Comparison of ENCODE assay signal across 19 mouse cellular contexts in genomic region chr5:103174607-103175006, GRCm38 (mm10). TPM values are rescaled to one million over a fixed set of nuclear protein-coding genes. Genes with fewer than 3 reads are reported as not detected.
DNase-seq lines count a peak whose midpoint lies in the region; ATAC-seq and TF ChIP-seq lines count a peak whose summit lies in the region.
"Had no signal": no experiment of that assay in that cellular context is flagged by ENCODE, and none has a peak within 500 bp of the region (broad histone marks: within the 10 kb centered on the region; RNA-seq: fewer than 3 reads in every experiment).

No protein-coding gene starts in this region.

- no peak overlapping the region for H3K4me2 ChIP-seq in kidney, embryonic 15.5 days
- H3K4me2 ChIP-seq in hindbrain, embryonic 11.5 days (replicated peaks; ENCODE audit: low read depth, low read length), result no peak overlapping the region
- H3K4me2 ChIP-seq: embryonic facial prominence, embryonic 15.5 days; heart, embryonic 13.5 days; hindbrain, embryonic 15.5 days; liver, embryonic 12.5 days; midbrain, embryonic 12.5 days; neural tube, embryonic 13.5 days; stomach, embryonic 15.5 days had no signal

- WGBS in kidney, embryonic 15.5 days, result 77% methylated on average over 7 of the region's 7 CpGs
- 66% methylated on average over 7 of the region's 7 CpGs for WGBS in hindbrain, embryonic 11.5 days

- no peaks in the 10 kb centered on the region for H3K9me3 ChIP-seq in kidney, embryonic 15.5 days (replicated peaks)
- no peaks in the 10 kb centered on the region for H3K9me3 ChIP-seq in hindbrain, embryonic 11.5 days (ENCODE audit: control insufficient read depth, low read length)
- H3K9me3 ChIP-seq: embryonic facial prominence, embryonic 15.5 days; hindbrain, embryonic 15.5 days; liver, embryonic 12.5 days; stomach, embryonic 15.5 days had no signal

- DNase-seq in layer of hippocampus, adult 11-12 months (ENCODE audit: low spot score), result peak; percentile 64
- no peak for DNase-seq in layer of hippocampus, postnatal 25 days (ENCODE audit: extremely low spot score in 1 of 2, low spot score in 1 of 2)
- peak; percentile 45 to 76 for DNase-seq in frontal cortex, postnatal 10 days (ENCODE audit: low spot score in 2 of 2)
- DNase-seq in left cerebral cortex, adult 2 months (ENCODE audit: extremely low spot score in 1 of 2, low spot score in 2 of 2), result peak; percentile 67 to 73
- peak; percentile 87 to 88 for DNase-seq in right cerebral cortex, adult 2 months (ENCODE audit: low spot score in 2 of 2)
- DNase-seq in heart, adult 9 months (ENCODE audit: low spot score in 2 of 2), result no peak
- DNase-seq in hindbrain, embryonic 11.5 days (ENCODE audit: low spot score), result no peak
- DNase-seq: cerebellum, adult 9-11 months; kidney, adult 2 months; lung, postnatal 10 days had no signal

- H3K36me3 ChIP-seq in kidney, embryonic 15.5 days, result no peaks in the 10 kb centered on the region
- H3K36me3 ChIP-seq in hindbrain, embryonic 11.5 days (ENCODE audit: control insufficient read depth, insufficient read depth, low read length), result no peaks in the 10 kb centered on the region
- H3K36me3 ChIP-seq: embryonic facial prominence, embryonic 15.5 days; heart, embryonic 13.5 days; hindbrain, embryonic 15.5 days; liver, embryonic 12.5 days; midbrain, embryonic 12.5 days; stomach, embryonic 15.5 days had no signal

- H3K27ac ChIP-seq in left cerebral cortex, adult 2 months, result peak overlapping the region; percentile 68
- H3K27ac ChIP-seq in kidney, embryonic 15.5 days, result no peak overlapping the region
- no peak overlapping the region for H3K27ac ChIP-seq in hindbrain, embryonic 11.5 days (ENCODE audit: low read depth, low read length)
- H3K27ac ChIP-seq: embryonic facial prominence, embryonic 15.5 days; heart, embryonic 13.5 days; hindbrain, embryonic 15.5 days; liver, embryonic 12.5 days; midbrain, embryonic 12.5 days; neural tube, embryonic 13.5 days; stomach, embryonic 15.5 days had no signal

- H3K4me3 ChIP-seq in left cerebral cortex, adult 2 months, result no peak overlapping the region
- no peak overlapping the region for H3K4me3 ChIP-seq in kidney, embryonic 15.5 days (replicated peaks)
- H3K4me3 ChIP-seq in hindbrain, embryonic 11.5 days (ENCODE audit: low read depth, low read length), result no peak overlapping the region
- H3K4me3 ChIP-seq: embryonic facial prominence, embryonic 15.5 days; heart, embryonic 13.5 days; hindbrain, embryonic 15.5 days; liver, embryonic 12.5 days; midbrain, embryonic 12.5 days; neural tube, embryonic 13.5 days; stomach, embryonic 15.5 days had no signal

- H3K9ac ChIP-seq in kidney, embryonic 15.5 days, result no peak overlapping the region
- H3K9ac ChIP-seq in hindbrain, embryonic 11.5 days (ENCODE audit: low read depth, low read length), result no peak overlapping the region
- H3K9ac ChIP-seq: embryonic facial prominence, embryonic 15.5 days; heart, embryonic 13.5 days; hindbrain, embryonic 15.5 days; liver, embryonic 12.5 days; midbrain, embryonic 12.5 days; neural tube, embryonic 13.5 days; stomach, embryonic 15.5 days had no signal

- no peaks in the 10 kb centered on the region for H3K27me3 ChIP-seq in kidney, embryonic 15.5 days
- no peaks in the 10 kb centered on the region for H3K27me3 ChIP-seq in hindbrain, embryonic 11.5 days (ENCODE audit: control insufficient read depth, insufficient read depth, low read length)
- H3K27me3 ChIP-seq: embryonic facial prominence, embryonic 15.5 days; heart, embryonic 13.5 days; hindbrain, embryonic 15.5 days; liver, embryonic 12.5 days; midbrain, embryonic 12.5 days; neural tube, embryonic 13.5 days; stomach, embryonic 15.5 days had no signal

- H3K4me1 ChIP-seq in kidney, embryonic 15.5 days, result no peaks in the 10 kb centered on the region
- H3K4me1 ChIP-seq in hindbrain, embryonic 11.5 days (replicated peaks; ENCODE audit: control insufficient read depth, insufficient read depth, low read length), result no peaks in the 10 kb centered on the region
- H3K4me1 ChIP-seq: embryonic facial prominence, embryonic 15.5 days; liver, embryonic 12.5 days; stomach, embryonic 15.5 days had no signal

- ATAC-seq in kidney, embryonic 15.5 days (replicated peaks; ENCODE audit: low FRiP score), result no peak
- no peak for ATAC-seq in hindbrain, embryonic 11.5 days (ENCODE audit: low FRiP score)
- ATAC-seq: activated CD4-positive, CD25-positive, alpha-beta regulatory T cell, adult 4 months; liver, embryonic 12.5 days had no signal

- no peak for TF ChIP-seq CTCF in left cerebral cortex, adult 2 months (IDR thresholded peaks at IDR 0.05)

- intact Hi-C loops in left cerebral cortex, adult 2 months (cut with DNase I), result no loop called here

RNA-seq across cellular contexts. Expression of gene Mapk10, which starts 36.5 kb away (rescaled TPM):
- 100 to 1,000 TPM; 423 to 463 TPM for total RNA-seq in layer of hippocampus, postnatal 25 days (2021)
- total RNA-seq in left cerebral cortex, adult 2 months (2021), result 100 to 1,000 TPM; 475 to 532 TPM
- polyA plus RNA-seq in kidney, embryonic 15.5 days (2015; fragmentation: Nextera tagmentation; extraction: Ambion mirVana), result 0.82 and 1.8 TPM in 2 replicates
- 67.7 and 72.2 TPM in 2 replicates for polyA plus RNA-seq in hindbrain, embryonic 11.5 days (2014; fragmentation: Nextera tagmentation; extraction: Ambion mirVana)

Comparison
In these comparisons a context has a peak if more than half of its experiments do, and no peak if none do; other contexts are left out.
1. DNase-seq: peak in layer of hippocampus, adult 11-12 months (single experiment), frontal cortex, postnatal 10 days (2 of 2), left cerebral cortex, adult 2 months (2 of 2) and right cerebral cortex, adult 2 months (2 of 2); none in layer of hippocampus, postnatal 25 days (0 of 2), heart, adult 9 months (0 of 2) and hindbrain, embryonic 11.5 days (single experiment).